Mouse (Mus musculus): ENCODE measurements around the gene Efna5. TPM values are rescaled to one million over a fixed set of nuclear protein-coding genes. Genes with fewer than 3 reads are reported as not detected.

The Efna5 gene
- total and polyA plus RNA-seq, 3 experiments, result 0.05 TPM; not detected in 2

- Histone ChIP-seq H3K27me3 (ENCODE audit: insufficient read depth, low read length) (no peaks in the 10 kb centered on the region), H3K36me3 (replicated peaks) (no peaks in the 10 kb centered on the region), H3K4me1 (ENCODE audit: insufficient read depth, low read depth, low read length) (no peaks in the 10 kb centered on the region), H3K4me3 (ENCODE audit: low read depth, low read length) (no peak overlapping the region), H3K9me3 (replicated peaks) (peaks cover 17% of the 10 kb centered on the region)
- DNase-seq (ENCODE audit: low spot score) (no peak), ATAC-seq (ENCODE audit: extremely low read depth, insufficient number of reproducible peaks, low FRiP score, poor library complexity, severe bottlenecking) (no peak)
- no peak for TF ChIP-seq TAL1 (conservative IDR thresholded peaks at IDR 0.05; ENCODE audit: low read depth, low read length)
- no peak for TF ChIP-seq GATA1 (IDR thresholded peaks at IDR 0.05; ENCODE audit: borderline replicate concordance, low read length)
These were observed 288.6 kb downstream of the Efna5 start for GRCm38 (mm10) chr17:62592436-62593074.

GRCm38 (mm10) chr17:62591581-62592435 lies 289.3 kb downstream of the Efna5 start:
- ATAC-seq (ENCODE audit: extremely low read depth, insufficient number of reproducible peaks, low FRiP score, poor library complexity, severe bottlenecking) (no peak), DNase-seq (ENCODE audit: low spot score) (no peak)
- Histone ChIP-seq H3K4me1 (ENCODE audit: insufficient read depth, low read depth, low read length) (no peaks in the 10 kb centered on the region), H3K9me3 (replicated peaks) (peaks cover 15% of the 10 kb centered on the region), H3K27me3 (ENCODE audit: insufficient read depth, low read length) (no peaks in the 10 kb centered on the region), H3K36me3 (replicated peaks) (no peaks in the 10 kb centered on the region), H3K4me3 (ENCODE audit: low read depth, low read length) (no peak overlapping the region)
- TF ChIP-seq POLR2AphosphoS5 (IDR thresholded peaks at IDR 0.05; ENCODE audit: insufficient replicate concordance, low read depth, low read length) (no peak), GATA1 (IDR thresholded peaks at IDR 0.05; ENCODE audit: borderline replicate concordance, low read length) (no peak), TAL1 (conservative IDR thresholded peaks at IDR 0.05; ENCODE audit: low read depth, low read length) (no peak), GATA2 (IDR thresholded peaks at IDR 0.05; ENCODE audit: borderline replicate concordance, low read depth, low read length) (no peak), CTCF (IDR thresholded peaks at IDR 0.05; ENCODE audit: low read depth, low read length) (no peak)

GRCm38 (mm10) chr17:62590685-62591460 lies 290.2 kb downstream of the Efna5 start:
- no peak for ATAC-seq (ENCODE audit: extremely low read depth, insufficient number of reproducible peaks, low FRiP score, poor library complexity, severe bottlenecking)
- Histone ChIP-seq H3K36me3 (replicated peaks) (no peaks in the 10 kb centered on the region), H3K9me3 (replicated peaks) (peaks cover 11% of the 10 kb centered on the region), H3K4me1 (ENCODE audit: insufficient read depth, low read depth, low read length) (no peaks in the 10 kb centered on the region), H3K4me3 (ENCODE audit: low read depth, low read length) (no peak overlapping the region), H3K27me3 (ENCODE audit: insufficient read depth, low read length) (no peaks in the 10 kb centered on the region)
- no peak for TF ChIP-seq GATA2 (IDR thresholded peaks at IDR 0.05; ENCODE audit: borderline replicate concordance, low read depth, low read length)
- TF ChIP-seq GATA1 (IDR thresholded peaks at IDR 0.05; ENCODE audit: borderline replicate concordance, low read length), result no peak
- no peak for TF ChIP-seq POLR2AphosphoS5 (IDR thresholded peaks at IDR 0.05; ENCODE audit: insufficient replicate concordance, low read depth, low read length)
- no peak for TF ChIP-seq CTCF (IDR thresholded peaks at IDR 0.05; ENCODE audit: low read depth, low read length)
- TF ChIP-seq TAL1 (conservative IDR thresholded peaks at IDR 0.05; ENCODE audit: low read depth, low read length), result no peak
- no peak for DNase-seq (ENCODE audit: low spot score)

- no peaks in the 10 kb centered on the region for H3K27me3 ChIP-seq (ENCODE audit: insufficient read depth, low read length)
- no peak overlapping the region for H3K4me3 ChIP-seq (ENCODE audit: low read depth, low read length)
- H3K4me1 ChIP-seq (ENCODE audit: insufficient read depth, low read depth, low read length), result no peaks in the 10 kb centered on the region
- TF ChIP-seq GATA2 (IDR thresholded peaks at IDR 0.05; ENCODE audit: borderline replicate concordance, low read depth, low read length) (no peak), POLR2AphosphoS5 (IDR thresholded peaks at IDR 0.05; ENCODE audit: insufficient replicate concordance, low read depth, low read length) (no peak), CTCF (IDR thresholded peaks at IDR 0.05; ENCODE audit: low read depth, low read length) (no peak), GATA1 (IDR thresholded peaks at IDR 0.05; ENCODE audit: borderline replicate concordance, low read length) (no peak), TAL1 (conservative IDR thresholded peaks at IDR 0.05; ENCODE audit: low read depth, low read length) (no peak)
- DNase-seq (ENCODE audit: low spot score) (no peak), ATAC-seq (ENCODE audit: extremely low read depth, insufficient number of reproducible peaks, low FRiP score, poor library complexity, severe bottlenecking) (no peak)
- H3K36me3 ChIP-seq (replicated peaks), result no peaks in the 10 kb centered on the region
- H3K9me3 ChIP-seq (replicated peaks), result peaks cover 10% of the 10 kb centered on the region
These were observed 301.0 kb downstream of the Efna5 start for GRCm38 (mm10) chr17:62580127-62580526.

GRCm38 (mm10) chr17:62579618-62580017 lies 301.5 kb downstream of the Efna5 start:
- Histone ChIP-seq H3K4me3 (ENCODE audit: low read depth, low read length) (no peak overlapping the region), H3K9me3 (replicated peaks) (peaks cover 10% of the 10 kb centered on the region), H3K4me1 (ENCODE audit: insufficient read depth, low read depth, low read length) (no peaks in the 10 kb centered on the region), H3K27me3 (ENCODE audit: insufficient read depth, low read length) (no peaks in the 10 kb centered on the region), H3K36me3 (replicated peaks) (no peaks in the 10 kb centered on the region)
- ATAC-seq (ENCODE audit: extremely low read depth, insufficient number of reproducible peaks, low FRiP score, poor library complexity, severe bottlenecking) (no peak), DNase-seq (ENCODE audit: low spot score) (no peak)
- TF ChIP-seq GATA2 (IDR thresholded peaks at IDR 0.05; ENCODE audit: borderline replicate concordance, low read depth, low read length) (no peak), TAL1 (conservative IDR thresholded peaks at IDR 0.05; ENCODE audit: low read depth, low read length) (no peak), GATA1 (IDR thresholded peaks at IDR 0.05; ENCODE audit: borderline replicate concordance, low read length) (no peak), POLR2AphosphoS5 (IDR thresholded peaks at IDR 0.05; ENCODE audit: insufficient replicate concordance, low read depth, low read length) (no peak), CTCF (IDR thresholded peaks at IDR 0.05; ENCODE audit: low read depth, low read length) (no peak)
